Mouse (Mus musculus): ENCODE measurements at regions not wholly inside any gene's neighbourhood (a gene's known extent, or its start where the extent isn't known, plus 50 kb on each side); places are given as distances from the start of the nearest gene placed in this dataset.
A peak's percentile ranks its signal among the peaks of the same experiment; 100 is the strongest.

GRCm38 (mm10) chr3:9884691-9885354, 203.1 kb upstream of the Gm9833 start:
- peak; percentile 33 to 43 for DNase-seq

DNA sequence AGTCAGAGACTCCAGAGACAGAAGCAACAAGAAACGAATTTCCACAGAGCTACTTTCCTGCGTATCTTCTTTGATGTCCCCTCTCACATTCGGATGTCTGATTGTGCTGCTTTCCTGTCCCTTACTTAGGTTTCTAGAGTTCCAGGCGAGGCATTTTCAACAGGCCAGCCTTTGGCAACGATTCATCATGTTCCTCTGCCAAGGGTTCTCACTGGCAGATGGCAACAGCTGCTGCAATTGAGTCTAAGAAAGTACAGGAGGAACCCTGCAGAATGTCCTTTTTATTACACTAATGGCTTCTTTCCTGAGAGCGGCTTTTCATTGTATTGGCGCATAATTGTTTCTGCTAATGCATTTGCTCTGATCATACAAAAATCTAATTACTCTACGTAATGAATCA, 202.3 kb upstream of the Gm9833 start:
- DNase-seq = peak; percentile 77 to 81

DNA sequence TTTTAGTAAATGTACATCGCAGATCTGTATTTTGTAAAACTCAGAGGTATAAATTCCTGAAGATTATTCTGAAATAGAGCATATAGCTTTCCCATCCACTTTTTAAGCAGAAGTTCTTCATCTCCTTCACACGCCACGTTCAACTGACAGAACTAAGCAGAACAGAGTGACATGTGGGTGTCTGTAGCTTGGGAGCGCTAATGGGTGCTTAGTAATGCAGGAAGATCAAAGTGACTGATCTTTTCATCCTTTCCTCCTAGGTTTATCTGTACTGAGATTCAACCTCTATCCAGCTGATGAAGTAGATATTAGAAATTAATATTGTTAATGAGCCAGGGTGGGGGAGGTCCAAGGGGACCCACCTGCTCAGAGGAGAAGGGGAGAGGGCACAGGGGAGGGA, 201.8 kb upstream of the Gm9833 start:
- DNase-seq = no peak

GRCm38 (mm10) chr3:9886765-9887626, 200.9 kb upstream of the Gm9833 start:
- DNase-seq = peak in 1 of 2 experiments; percentile 37

GRCm38 (mm10) chr3:9887627-9887994, 200.3 kb upstream of the Gm9833 start:
- no peak for DNase-seq

- no peak for DNase-seq
Observed at GRCm38 (mm10) chr3:9888051-9888450, 199.9 kb upstream of the Gm9833 start.

DNA sequence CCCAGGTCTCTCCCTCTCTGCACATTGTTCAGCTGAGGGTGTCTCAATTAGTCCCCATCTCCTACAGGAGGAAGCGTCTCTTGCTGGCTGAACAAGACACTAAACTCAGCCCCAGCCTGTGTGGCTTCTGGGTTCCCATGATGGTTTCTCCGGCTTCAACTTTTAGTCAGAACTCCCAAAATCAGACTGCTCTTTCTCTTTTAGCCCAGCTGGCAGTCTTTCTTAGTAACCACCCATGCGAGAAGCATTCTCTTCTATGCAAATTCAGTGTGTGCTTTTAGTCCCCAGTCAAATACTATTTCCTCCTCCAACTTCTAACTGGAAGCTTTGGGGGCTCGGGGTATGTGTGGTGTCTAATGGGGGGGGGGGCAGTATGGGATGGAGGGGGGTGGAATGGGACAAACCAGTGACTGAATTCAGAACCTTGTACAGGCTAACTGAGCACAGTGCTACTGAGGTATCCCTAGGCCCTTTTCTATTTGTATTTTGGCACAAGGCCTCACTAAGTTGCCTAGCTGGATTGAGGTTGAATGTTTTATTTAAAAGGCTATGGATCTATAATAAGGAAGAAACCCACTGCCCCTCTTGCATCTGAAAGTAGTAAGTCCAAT, 194.9 kb upstream of the Gm9833 start:
- no peak for DNase-seq

DNA sequence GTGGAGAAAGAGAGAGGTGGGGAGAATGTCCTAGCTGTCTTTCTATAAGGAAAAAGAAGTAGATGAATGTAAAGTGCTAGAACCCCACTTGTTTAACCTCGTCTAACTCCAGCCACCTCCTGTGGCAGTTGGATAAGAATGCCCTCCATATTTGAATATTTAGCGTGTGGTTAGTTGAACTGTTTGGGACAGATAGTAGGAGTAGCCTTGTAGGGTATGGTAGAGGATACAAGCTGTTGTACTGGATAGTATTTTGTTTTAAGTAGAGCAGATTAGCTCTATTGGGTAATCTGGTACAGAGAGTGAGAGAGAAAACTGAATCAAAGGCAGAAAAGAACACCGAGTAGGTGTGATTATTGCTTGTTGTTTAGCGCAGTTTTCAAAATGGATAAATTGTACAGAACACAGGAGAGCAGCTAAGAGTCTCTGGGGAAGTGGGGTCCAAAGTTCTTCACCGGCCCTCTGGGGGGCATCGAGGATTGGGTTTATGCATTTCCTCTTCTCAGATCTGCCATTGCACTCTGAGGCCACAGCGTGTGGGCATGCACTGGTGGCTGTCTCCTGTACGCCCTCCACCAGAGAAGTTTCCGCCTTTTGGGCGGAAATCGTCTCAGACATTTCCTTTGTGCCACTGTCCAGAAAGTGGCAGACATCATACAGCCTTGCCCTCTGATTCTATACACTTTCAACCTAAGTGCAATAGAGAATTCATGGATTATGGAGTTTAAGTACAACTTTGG, 192.3 kb upstream of the Gm9833 start:
- no peak for DNase-seq

DNA sequence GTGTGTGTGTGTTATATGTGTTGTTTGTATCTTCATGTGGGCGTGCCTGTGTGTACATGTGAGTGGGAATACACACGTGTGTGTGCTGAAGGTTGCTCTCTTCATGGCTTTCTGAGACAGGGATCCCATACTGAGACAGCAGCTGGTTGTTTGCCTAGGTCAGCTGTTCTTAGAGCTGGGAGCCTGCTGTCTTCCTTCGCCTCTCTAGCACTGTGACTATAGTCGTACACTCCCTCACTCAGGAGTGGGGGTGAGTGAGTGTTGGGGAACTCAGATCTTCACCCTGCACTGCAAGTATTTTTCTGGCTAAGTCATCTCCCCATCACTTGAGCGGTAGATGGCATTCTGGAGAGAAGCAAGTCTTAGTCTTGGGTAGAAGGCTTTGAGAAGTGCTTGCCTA, 191.6 kb upstream of the Gm9833 start:
- no peak for DNase-seq

GRCm38 (mm10) chr3:9901663-9902062, 186.2 kb upstream of the Gm9833 start:
- no peak for DNase-seq

GRCm38 (mm10) chr3:9913357-9913756, 174.6 kb upstream of the Gm9833 start:
- DNase-seq = no peak

DNA sequence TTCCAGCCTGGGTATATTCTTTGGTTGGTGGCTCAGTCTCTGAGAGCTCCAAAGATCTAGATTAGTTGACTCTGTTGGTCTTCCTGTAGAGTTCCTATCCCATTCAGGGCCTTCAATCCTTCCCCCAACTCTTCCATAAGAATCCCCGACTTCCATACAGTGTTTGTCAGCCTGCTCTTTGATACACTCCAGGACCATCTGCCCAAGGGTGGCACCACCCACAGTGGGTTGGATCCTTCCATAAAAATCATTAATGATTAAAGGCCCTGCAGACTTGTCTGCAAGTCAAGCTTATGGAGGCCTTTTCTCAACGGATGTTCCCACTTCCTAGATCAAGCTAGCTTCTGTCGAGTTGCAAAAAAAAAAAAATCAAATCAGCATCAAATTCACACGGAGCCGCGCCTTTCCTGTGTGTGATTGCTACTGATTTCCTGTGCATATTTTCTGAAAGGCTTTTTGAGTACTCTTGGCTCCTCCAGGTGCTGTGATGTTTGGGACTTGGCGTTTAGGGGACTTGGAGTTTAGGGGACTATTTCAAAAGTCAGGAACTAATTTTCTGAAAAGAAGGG, 171.3 kb upstream of the Gm9833 start:
- DNase-seq = no peak

DNA sequence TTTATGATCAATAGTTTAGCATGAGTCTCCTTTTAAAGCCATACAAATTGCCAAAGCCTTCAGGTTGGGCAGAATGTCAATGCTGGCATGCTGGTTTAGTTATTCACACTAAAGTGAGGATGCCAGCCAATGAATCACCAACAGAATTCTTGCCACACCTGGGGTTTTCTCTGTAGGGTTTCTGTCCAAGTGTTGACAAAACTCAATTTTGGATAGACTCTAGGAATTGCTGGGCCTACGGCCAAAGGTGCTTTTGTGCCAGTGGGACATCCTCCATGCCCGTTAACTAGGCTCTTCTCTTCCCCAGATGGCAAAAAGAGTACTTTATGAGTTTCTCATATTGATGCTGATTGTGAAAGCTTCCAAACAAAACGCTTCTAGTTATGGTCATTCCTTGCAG, 167.6 kb upstream of the Gm9833 start:
- DNase-seq = no peak

- DNase-seq = no peak
Observed at GRCm38 (mm10) chr3:9921730-9922129, 166.2 kb upstream of the Gm9833 start.

DNA sequence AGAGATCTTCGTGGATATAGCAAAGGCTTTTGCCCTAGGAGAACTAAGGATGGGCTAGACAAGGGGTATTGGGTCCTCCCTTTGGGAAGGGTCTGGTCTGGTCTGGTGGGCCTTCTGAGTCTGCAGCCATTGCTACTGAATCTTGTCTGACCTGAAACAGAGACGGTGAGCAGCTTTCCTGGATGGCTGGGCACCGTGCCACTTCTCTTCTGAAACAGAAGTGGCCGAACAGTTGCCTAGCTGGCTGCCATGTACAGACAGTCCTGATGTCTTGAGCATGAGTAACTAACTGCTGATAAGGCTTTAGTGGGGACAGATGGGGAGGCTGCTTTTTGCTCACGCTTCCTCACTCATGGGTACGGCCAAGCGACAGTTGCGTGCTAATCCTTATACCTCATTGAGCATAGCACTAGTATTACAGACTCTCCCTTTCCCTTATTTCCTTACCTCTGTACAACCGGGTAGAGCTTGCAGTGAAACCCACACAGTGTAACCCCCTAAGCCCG, 165.3 kb upstream of the Gm9833 start:
- no peak for DNase-seq

GRCm38 (mm10) chr3:9924630-9925029, 163.3 kb upstream of the Gm9833 start:
- no peak for DNase-seq

- DNase-seq = no peak
Observed at GRCm38 (mm10) chr3:9936853-9937441, 151.0 kb upstream of the Gm9833 start.

GRCm38 (mm10) chr3:9938651-9939050, 149.3 kb upstream of the Gm9833 start:
- no peak for DNase-seq

GRCm38 (mm10) chr3:9942631-9943030, 145.3 kb upstream of the Gm9833 start:
- no peak for DNase-seq

GRCm38 (mm10) chr3:9947357-9948065, 140.4 kb upstream of the Gm9833 start:
- peak; percentile 77 to 80 for DNase-seq

- no peak for DNase-seq
Observed at GRCm38 (mm10) chr3:9948114-9948513, 139.8 kb upstream of the Gm9833 start.
